Mouse (Mus musculus) adrenal gland, adult (tissue): ENCODE measurements around the gene Map1b.

Source experiments
- DNase-seq, 2 experiments: peaks; one replicate each; pipeline ENCODE4 v3.0.0; 2022 to 2023; ENCODE audit warnings: low spot score in 1 of 2; ENCODE audit not compliant: inconsistent age in 2 of 2

Map1b gene

DNA sequence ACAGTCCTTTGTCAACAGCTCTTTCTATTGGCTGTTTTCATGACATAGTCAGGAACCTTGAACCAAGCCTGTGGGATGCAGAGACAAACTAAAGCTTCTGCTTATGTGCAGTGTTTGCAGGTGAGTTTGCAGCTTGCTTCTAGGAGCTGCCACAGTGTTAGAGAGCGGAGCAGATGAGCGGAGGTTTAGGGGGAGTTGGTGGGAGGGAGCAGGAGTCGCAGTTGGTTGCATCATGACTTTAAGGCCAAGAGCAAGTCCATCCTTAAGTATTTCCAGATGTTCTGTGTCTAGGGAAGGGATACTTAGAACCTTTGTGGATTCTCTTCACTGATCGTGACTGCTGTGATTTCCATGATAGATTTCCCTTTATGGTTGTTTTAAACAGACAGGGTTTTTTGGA is 142.1 kb downstream of the Map1b start:
- no peak for DNase-seq

DNA sequence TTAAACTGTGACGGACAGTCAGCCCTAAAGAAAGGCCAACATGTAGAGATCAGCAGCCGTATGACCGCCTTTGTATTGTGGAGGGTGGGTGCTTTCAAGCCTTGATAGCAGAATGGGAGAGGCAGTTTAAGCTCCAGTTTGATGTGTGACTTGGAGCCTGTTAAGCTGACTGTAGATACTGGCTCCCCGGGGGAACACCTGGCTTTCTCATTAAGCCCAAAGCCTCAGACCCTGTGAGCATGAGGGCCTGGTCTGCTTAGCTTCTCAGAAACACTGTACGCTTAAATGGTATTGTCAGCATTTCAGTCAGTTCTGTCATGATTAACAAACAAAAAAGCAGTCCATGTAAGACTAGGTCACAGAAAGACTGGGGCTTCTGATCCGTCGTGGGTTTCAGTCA is 142.7 kb downstream of the Map1b start:
- DNase-seq: no peak
